Mouse (Mus musculus) macrophage (primary cell): Measurements from ENCODE around the gene Dock8. TPM values are rescaled to one million over a fixed set of nuclear protein-coding genes. Genes with fewer than 3 reads are reported as not detected.

Source experiments
- H3K27ac ChIP-seq: fragments of 350-480 bp; formaldehyde crosslinking; 2 replicates; pipeline ENCODE4 v1.9.0; 2021
- H3K36me3 ChIP-seq: fragments of 350-480 bp; formaldehyde crosslinking; 2 replicates; pipeline ENCODE4 v1.9.0; 2021; ENCODE audit errors: inconsistent target
- H3K4me3 ChIP-seq: fragments of 350-480 bp; formaldehyde crosslinking; 2 replicates; pipeline ENCODE4 v1.9.0; 2021; ENCODE audit errors: inconsistent target
- H3K79me2 ChIP-seq: fragments of 350-480 bp; formaldehyde crosslinking; 2 replicates; pipeline ENCODE4 v1.9.0; 2021; ENCODE audit errors: inconsistent target
- WGBS: methylation state at CpG from one replicate; pipeline ENCODE4 v1.1.7; 2026; ENCODE audit warnings: inconsistent platforms; ENCODE audit not compliant: missing documents; 5-methylcytosine and 5-hydroxymethylcytosine counted together
- polyA plus RNA-seq: library from polyadenylated mRNA; stranded (reverse); fragments of 250-400 nt; gene quantifications from 3 replicates; pipeline ENCODE4 v1.2.4, GENCODE M21; 2018; ENCODE audit warnings: inconsistent platforms

Gene Dock8
- polyA plus RNA-seq, 1 experiment from 2014 or later, result 41.2 TPM

DNA sequence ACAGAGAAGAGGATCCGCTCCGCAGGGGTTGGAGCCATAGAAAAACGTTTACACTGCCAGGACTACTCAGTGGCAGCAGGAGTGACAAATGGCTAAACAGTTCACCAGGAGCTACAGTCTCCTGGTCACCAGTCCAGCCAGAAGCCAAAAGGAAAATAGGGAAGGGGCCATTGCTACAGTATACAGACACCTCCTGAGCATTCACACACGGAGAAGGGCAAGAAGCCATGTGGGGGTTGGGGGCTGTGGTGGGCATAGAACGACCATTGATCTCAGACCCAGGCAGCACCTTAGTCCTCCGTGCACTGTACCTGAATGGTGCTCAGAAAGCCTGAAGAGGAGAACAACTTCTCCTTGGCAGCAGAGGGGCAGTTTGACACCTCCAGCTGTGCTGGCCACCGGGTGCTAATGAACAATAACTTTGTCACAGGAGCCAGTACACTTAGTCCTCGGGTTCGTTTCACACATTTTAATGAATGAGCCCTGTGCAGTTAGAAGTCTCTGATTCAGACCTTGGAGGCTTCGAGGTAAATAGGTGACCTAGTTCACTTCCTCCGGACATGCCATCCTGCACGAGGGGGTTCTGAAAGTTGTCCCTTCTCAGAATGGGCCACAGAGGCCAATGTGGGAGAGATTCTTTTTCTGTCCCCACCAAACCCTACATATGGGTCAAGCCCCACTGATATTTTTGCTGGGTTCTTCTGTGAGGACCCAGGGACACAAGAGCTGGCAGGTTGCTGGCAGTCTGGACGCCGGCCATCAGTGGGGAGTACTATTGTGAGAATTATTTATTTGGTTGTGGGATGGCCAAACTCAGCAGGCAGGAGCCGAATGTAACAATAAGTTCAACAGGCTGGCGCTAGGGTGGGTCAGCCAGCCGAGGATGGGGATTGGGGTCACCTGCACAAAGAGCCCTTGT is 145.0 kb downstream of the Dock8 start:
- Histone ChIP-seq H3K4me3 (no peak overlapping the region), H3K27ac (no peak overlapping the region), H3K79me2 (no peaks in the 10 kb centered on the region), H3K36me3 (peaks cover 89% of the 10 kb centered on the region)
- 97% methylated on average over 17 of the region's 17 CpGs for WGBS

- H3K27ac ChIP-seq, result no peak overlapping the region
- peaks cover 91% of the 10 kb centered on the region for H3K36me3 ChIP-seq
- H3K4me3 ChIP-seq, result no peak overlapping the region
- no peaks in the 10 kb centered on the region for H3K79me2 ChIP-seq
- 96% methylated on average over 5 of the region's 5 CpGs for WGBS
Observed at GRCm38 (mm10) chr19:25145116-25145515, 145.8 kb downstream of the Dock8 start.

GRCm38 (mm10) chr19:25146122-25146521 is 146.8 kb downstream of the Dock8 start:
- no peaks in the 10 kb centered on the region for H3K79me2 ChIP-seq
- no peak overlapping the region for H3K4me3 ChIP-seq
- WGBS, result 96% methylated on average over 4 of the region's 4 CpGs
- H3K27ac ChIP-seq, result no peak overlapping the region
- peaks cover 91% of the 10 kb centered on the region for H3K36me3 ChIP-seq

GRCm38 (mm10) chr19:25149788-25150187 is 150.5 kb downstream of the Dock8 start:
- peaks cover 85% of the 10 kb centered on the region for H3K36me3 ChIP-seq
- H3K79me2 ChIP-seq, result no peaks in the 10 kb centered on the region
- H3K27ac ChIP-seq, result no peak overlapping the region
- WGBS, result 94% methylated on average over 8 of the region's 8 CpGs
- H3K4me3 ChIP-seq, result no peak overlapping the region

- H3K27ac ChIP-seq, result no peak overlapping the region
- peaks cover 92% of the 10 kb centered on the region for H3K36me3 ChIP-seq
- 98% methylated on average over 7 of the region's 7 CpGs for WGBS
- no peaks in the 10 kb centered on the region for H3K79me2 ChIP-seq
- H3K4me3 ChIP-seq, result no peak overlapping the region
Observed at GRCm38 (mm10) chr19:25154506-25155178, 155.3 kb downstream of the Dock8 start.

DNA sequence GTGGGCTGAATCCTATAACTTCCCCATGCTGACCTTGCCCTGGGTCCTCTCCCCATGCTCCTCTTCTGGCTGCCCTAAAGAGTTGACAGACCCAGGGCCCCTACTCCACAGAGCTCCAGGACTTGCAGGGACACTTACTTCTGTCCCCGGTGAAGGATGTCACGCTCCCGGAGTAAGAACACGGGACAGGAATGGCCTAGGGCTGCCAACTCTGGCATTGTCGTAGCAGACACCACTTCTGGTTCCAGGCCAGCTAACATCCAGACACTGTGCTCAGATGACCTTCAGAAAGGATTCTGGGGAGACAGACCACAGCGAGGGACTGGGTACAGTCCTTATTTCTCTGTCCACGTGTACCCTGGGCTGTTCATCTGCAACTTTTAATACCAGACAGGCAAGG is 155.9 kb downstream of the Dock8 start:
- H3K4me3 ChIP-seq, result no peak overlapping the region
- no peaks in the 10 kb centered on the region for H3K79me2 ChIP-seq
- H3K36me3 ChIP-seq, result peaks cover 92% of the 10 kb centered on the region
- no peak overlapping the region for H3K27ac ChIP-seq
- WGBS, result 93% methylated on average over 7 of the region's 7 CpGs

GRCm38 (mm10) chr19:25155709-25156108 is 156.4 kb downstream of the Dock8 start:
- no peak overlapping the region for H3K4me3 ChIP-seq
- no peaks in the 10 kb centered on the region for H3K79me2 ChIP-seq
- no peak overlapping the region for H3K27ac ChIP-seq
- H3K36me3 ChIP-seq, result peaks cover 88% of the 10 kb centered on the region
- WGBS, result 96% methylated on average over 11 of the region's 11 CpGs

DNA sequence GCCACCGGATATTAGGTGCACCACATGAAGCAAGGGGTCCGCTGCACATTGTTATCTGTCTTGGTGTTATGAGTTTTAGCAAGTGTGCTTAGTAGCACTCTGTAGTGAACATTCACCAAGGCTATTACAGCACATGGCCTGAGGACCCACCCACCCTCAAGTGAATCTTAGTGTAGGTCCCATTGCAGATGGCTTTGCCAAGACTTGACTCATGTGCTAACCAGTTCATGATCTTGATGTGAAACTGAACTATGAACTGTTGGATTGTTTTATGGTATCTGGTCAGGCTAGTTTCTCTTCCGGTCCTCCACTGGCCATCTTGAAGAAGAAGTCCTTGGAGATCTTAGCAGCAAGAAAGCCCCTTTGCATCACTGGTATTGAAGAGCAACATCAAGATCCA is 162.9 kb downstream of the Dock8 start:
- H3K4me3 ChIP-seq, result no peak overlapping the region
- peaks cover 93% of the 10 kb centered on the region for H3K36me3 ChIP-seq
- 96% methylated on average over 3 of the region's 3 CpGs for WGBS
- H3K27ac ChIP-seq, result no peak overlapping the region
- H3K79me2 ChIP-seq, result no peaks in the 10 kb centered on the region

- Histone ChIP-seq H3K36me3 (peaks cover 93% of the 10 kb centered on the region), H3K27ac (no peak overlapping the region), H3K79me2 (no peaks in the 10 kb centered on the region), H3K4me3 (no peak overlapping the region)
- WGBS, result 98% methylated on average over 12 of the region's 12 CpGs
Observed at GRCm38 (mm10) chr19:25163426-25163825, 164.1 kb downstream of the Dock8 start.

GRCm38 (mm10) chr19:25166412-25166811 is 167.1 kb downstream of the Dock8 start:
- 92% methylated on average over 9 of the region's 9 CpGs for WGBS
- H3K79me2 ChIP-seq, result no peaks in the 10 kb centered on the region
- no peak overlapping the region for H3K27ac ChIP-seq
- H3K36me3 ChIP-seq, result peaks cover 98% of the 10 kb centered on the region
- H3K4me3 ChIP-seq, result no peak overlapping the region

DNA sequence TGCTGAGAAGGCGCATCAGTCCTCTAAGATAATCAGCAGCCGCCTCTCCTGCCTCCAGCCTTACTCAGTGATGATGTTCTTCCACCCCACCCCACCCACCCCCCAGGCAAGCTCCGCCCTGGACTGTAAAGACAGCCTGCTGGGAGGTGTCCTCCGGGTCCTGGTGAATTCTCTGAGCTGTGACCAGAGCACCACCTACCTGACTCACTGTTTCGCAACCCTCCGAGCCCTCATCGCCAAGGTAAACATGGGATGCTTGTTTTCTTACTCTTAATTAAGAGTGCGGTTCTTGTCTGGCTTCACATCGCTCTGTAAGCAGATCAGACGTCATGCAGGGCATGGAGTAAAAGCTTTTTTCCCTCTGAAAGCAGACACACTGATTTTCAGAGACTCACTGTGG is 172.1 kb downstream of the Dock8 start:
- Histone ChIP-seq H3K4me3 (no peak overlapping the region), H3K27ac (no peak overlapping the region), H3K36me3 (peaks cover 97% of the 10 kb centered on the region), H3K79me2 (no peaks in the 10 kb centered on the region)
- WGBS, result 94% methylated on average over 10 of the region's 10 CpGs

DNA sequence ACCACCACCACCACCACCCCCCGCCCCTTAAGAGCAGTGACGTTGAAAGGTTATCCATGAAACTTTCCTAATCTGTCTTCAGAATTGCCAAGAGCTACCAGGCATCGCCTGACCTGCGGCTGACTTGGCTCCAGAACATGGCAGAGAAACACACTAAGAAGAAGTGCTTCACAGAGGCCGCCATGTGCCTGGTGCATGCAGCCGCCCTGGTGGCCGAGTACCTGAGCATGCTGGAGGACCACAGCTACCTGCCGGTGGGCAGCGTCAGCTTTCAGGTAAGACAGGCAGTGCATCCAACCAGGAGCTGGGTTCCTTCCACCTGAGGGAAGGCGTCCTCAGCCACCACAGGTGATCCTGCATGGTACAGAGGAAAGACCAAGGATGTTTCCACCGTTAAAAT is 177.4 kb downstream of the Dock8 start:
- no peak overlapping the region for H3K27ac ChIP-seq
- no peak overlapping the region for H3K4me3 ChIP-seq
- no peaks in the 10 kb centered on the region for H3K79me2 ChIP-seq
- H3K36me3 ChIP-seq, result peaks cover 94% of the 10 kb centered on the region
- 93% methylated on average over 11 of the region's 11 CpGs for WGBS

DNA sequence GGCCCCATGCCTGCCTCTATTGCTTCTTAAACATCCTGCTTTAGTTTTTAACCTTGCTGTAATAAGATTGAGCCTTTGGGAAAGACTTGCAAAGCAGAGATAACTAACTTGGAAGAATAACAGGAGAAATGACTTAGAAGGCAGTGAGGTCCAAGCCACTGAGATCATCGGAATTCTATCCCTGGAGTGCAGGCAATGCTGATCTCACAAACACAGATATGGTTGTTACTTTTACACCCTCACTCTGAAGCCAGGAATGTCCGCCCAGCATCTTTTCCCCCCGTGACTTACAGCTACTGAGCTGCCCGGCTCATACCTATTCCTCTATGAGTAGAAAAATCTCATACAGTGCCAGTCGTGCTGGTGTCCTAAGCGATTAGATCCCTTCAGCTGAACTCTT is 180.7 kb downstream of the Dock8 start:
- Histone ChIP-seq H3K4me3 (no peak overlapping the region), H3K27ac (no peak overlapping the region), H3K36me3 (peaks cover 94% of the 10 kb centered on the region), H3K79me2 (no peaks in the 10 kb centered on the region)
- 96% methylated on average over 6 of the region's 6 CpGs for WGBS

GRCm38 (mm10) chr19:25180547-25180946 is 181.2 kb downstream of the Dock8 start:
- 93% methylated on average over 6 of the region's 6 CpGs for WGBS
- Histone ChIP-seq H3K4me3 (no peak overlapping the region), H3K79me2 (no peaks in the 10 kb centered on the region), H3K27ac (no peak overlapping the region), H3K36me3 (peaks cover 96% of the 10 kb centered on the region)

- Histone ChIP-seq H3K27ac (no peak overlapping the region), H3K4me3 (no peak overlapping the region), H3K36me3 (peaks cover 97% of the 10 kb centered on the region), H3K79me2 (no peaks in the 10 kb centered on the region)
- 95% methylated on average over 7 of the region's 7 CpGs for WGBS
Observed at GRCm38 (mm10) chr19:25184076-25184475, 184.7 kb downstream of the Dock8 start.
